Mouse (Mus musculus) kidney, postnatal 36 days (tissue): ENCODE data around the gene Acss2.
"Not testable (repeated sequence)": the region's sequence is repeated elsewhere in the genome, so short reads cannot be mapped to it uniquely, and the experiment has no call there.

Experiments used
- DNase-seq, 2 experiments: peaks; one replicate each; pipeline ENCODE4 v3.0.0; 2021 to 2022; ENCODE audit warnings: mixed read lengths in 2 of 2

Acss2 gene

GRCm38 (mm10) chr2:155538463-155539057 lies 20.8 kb downstream of the Acss2 start:
- not testable (repeated sequence) for DNase-seq

GRCm38 (mm10) chr2:155539696-155540095 lies 21.9 kb downstream of the Acss2 start:
- DNase-seq, result peak in 1 of 2 experiments; percentile 37

- peak; percentile 55 to 66 for DNase-seq
These were observed 23.2 kb downstream of the Acss2 start for GRCm38 (mm10) chr2:155540822-155541458.

DNA sequence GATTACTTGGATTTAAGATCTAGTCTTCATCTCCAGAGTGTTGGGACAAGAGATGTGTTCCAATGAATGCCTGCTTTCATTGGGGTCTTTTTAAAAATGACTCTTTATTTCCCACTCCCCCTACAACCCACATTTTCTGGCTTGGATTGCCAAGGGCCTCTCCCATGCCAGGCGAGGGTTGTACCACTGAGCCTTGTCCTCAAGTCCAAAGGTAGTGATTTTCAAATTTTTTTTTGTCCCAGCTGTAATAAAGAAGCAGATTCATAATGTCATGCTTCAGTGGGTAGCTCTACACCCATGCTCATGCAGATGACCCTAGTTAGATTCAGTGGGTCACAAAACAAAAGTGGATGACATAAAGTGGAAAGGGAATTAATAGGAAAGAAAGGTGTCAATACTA lies 29.2 kb downstream of the Acss2 start:
- no peak for DNase-seq

DNA sequence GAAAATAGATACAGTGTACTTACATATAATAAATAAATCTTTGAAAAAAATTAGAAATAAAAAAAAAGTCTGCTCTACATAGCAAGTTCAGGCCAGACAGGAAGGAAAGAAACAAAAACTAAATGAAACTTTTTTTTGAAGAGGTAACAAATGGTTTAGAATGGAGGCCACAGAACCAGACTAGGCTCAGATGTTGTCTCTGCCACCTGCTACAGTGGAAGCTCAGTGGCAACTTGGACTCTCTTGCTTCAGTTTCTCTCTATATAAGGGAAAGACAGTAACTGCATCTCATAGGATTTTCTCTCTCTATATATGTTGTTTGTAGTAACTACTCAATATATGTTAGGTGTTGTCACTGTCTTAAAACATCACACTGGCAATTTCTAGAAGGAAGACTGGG lies 34.6 kb downstream of the Acss2 start:
- no peak for DNase-seq

DNA sequence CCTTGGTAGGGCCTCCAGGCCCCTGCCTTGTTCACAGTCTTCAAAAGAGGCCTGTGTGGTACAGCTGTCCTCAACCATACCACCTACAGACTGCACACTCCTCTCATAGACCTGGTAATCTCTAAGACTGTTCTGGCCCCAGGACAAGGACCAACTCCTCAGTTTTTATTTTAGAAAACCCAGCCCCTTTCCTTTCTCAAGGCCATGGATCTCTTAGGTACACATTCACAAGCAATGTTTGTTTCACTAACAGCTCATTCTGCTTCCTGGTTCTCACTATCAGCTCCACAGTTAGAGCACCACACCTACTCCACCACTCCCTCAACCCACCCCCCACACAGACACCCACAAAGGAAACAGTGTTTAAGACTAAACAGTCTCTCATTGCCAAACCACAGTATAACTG lies 35.2 kb downstream of the Acss2 start:
- DNase-seq, result no peak

- no peak for DNase-seq
These were observed 36.8 kb downstream of the Acss2 start for GRCm38 (mm10) chr2:155554426-155554985.

DNA sequence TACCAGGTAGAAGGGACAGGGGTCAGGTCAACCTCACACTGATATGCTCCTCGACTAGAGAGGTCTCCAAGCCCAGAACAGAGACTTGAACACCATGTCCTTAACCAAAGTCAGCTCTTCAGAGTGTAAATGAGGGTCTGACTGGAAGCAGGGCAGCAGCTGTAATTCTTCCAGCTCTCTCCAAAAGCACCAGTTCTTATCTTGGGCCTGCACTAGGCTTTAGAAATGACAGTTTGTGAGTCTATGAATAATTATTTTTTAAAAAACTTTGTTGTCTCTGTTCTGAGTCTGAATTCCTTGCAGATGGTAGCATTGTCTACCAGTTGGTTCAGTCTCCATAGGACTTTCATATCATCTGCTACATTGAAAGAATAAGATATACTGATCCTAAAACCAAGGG lies 44.5 kb downstream of the Acss2 start:
- DNase-seq, result no peak

GRCm38 (mm10) chr2:155562934-155563333 lies 45.2 kb downstream of the Acss2 start:
- no peak for DNase-seq

GRCm38 (mm10) chr2:155567751-155568150 lies 50.0 kb downstream of the Acss2 start:
- no peak for DNase-seq

DNA sequence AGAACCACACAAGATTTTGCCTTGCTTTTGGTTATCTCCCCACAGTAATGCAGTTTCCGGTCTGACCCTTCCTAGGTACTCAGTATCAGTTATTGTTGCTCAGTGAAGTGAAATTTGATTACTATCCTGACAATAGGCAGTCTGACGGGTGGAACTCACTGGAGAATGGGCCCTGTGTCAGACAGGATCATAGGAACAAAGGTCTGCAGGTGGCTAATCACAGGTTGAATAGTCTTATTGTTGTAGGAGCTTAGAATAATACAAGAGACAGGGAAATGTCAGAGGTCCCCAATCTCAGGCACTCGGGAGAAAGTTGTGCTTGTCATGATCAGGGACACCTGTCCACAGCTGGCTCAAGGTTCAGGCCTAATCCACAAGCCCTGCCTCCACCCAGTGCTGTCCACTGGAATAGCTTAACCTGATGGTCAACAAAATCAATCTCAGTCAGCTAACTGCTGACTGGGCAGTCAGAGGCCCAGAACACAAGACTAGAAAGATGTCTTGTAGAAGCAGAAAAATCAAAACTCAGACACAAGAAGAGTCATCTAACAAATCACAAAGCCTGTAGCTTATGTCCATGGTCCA lies 51.6 kb downstream of the Acss2 start:
- DNase-seq, result peak; percentile 36 to 48

GRCm38 (mm10) chr2:155573001-155573400 lies 55.3 kb downstream of the Acss2 start:
- DNase-seq, result no peak

DNA sequence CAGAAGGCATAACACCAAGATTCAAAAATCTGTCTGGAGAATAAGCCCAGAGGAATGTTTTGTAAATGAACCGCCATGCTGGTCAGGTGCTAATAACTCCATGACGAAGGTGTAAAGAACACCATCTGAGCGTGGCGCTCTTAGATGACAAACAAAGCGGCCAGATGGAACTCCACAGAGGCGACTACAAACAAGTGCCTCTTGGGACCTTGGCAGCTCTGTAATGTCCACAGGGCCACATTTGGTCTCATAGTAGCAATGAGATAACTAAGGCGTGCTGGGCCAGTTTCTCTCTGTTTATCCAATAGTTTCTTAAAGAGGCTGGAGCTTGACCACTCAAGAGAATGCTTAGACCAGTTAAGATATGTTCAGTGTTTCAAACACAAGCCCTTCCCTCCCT lies 56.2 kb downstream of the Acss2 start:
- no peak for DNase-seq

DNA sequence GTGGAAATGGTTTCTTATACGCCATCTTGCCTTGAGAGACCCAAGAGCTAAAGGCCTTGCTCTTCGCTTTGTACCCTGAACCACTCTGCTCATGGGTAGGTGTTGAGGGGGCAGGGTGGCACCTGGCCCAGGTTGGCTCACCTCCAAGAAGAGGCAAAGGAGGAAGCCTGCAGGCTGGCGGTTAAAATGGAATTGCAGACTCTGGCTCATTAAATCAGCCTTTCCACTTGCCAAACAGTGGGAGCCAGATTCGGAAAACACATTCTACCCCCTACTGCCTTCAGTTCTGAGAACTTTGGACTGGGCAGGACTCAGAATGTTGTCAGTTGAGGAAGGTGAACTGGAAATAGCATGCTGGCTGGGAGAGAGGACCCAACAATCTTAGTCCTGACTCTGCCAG lies 57.0 kb downstream of the Acss2 start:
- DNase-seq, result peak; percentile 93 to 94

- DNase-seq, result no peak
These were observed 58.9 kb downstream of the Acss2 start for GRCm38 (mm10) chr2:155576656-155577055.

DNA sequence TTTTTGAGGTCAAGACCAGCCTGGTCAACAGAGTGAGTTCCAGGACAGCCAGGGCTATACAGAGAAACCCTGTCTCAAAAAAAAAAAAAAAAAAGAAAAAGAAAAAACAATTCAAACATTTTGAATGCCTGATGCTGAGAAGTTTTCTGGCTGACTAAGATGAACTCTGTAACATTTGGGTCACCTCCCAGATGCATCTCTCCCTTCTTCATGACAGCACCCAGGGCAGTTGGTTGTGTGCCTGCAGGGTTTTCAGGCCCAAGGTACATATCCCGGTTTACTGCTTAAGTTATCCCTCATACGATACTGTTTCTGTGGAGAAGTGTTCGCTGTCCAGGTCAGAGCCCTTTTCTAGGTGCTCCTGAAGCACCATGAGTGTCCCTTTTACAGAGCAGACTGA lies 62.6 kb downstream of the Acss2 start:
- DNase-seq, result no peak

DNA sequence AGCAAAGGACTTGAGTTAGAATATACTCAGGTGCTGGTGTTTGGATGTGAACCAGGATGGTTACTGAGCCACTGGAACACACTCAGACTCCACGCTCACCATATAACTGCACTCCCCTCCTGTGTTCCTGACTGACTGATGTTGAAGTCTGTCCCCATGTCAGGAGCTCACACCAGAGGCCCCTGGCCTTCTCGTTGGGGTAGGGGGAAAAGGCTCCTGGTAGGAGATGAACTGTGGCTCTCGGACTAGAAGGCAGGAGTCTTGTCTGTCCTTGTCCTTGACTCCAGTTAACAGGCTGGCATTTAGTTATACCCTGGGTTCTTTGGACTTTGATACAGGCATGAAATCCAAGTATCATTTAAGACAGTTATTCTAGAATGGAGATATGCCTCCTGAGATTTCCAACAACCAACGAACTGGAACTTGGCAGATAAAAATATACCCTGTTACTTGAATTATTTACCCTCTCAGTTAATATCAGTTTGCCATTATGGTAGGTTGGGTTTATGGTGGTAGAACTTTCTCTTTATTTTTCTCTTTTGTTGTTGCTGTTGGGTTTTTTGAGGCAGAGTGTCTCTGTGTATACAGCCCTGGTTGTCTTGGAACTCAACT lies 64.7 kb downstream of the Acss2 start:
- peak; percentile 37 to 43 for DNase-seq

GRCm38 (mm10) chr2:155582996-155583395 lies 65.2 kb downstream of the Acss2 start:
- peak; percentile 43 to 70 for DNase-seq

GRCm38 (mm10) chr2:155583927-155584530 lies 66.3 kb downstream of the Acss2 start:
- DNase-seq, result peak; percentile 80 to 88

DNA sequence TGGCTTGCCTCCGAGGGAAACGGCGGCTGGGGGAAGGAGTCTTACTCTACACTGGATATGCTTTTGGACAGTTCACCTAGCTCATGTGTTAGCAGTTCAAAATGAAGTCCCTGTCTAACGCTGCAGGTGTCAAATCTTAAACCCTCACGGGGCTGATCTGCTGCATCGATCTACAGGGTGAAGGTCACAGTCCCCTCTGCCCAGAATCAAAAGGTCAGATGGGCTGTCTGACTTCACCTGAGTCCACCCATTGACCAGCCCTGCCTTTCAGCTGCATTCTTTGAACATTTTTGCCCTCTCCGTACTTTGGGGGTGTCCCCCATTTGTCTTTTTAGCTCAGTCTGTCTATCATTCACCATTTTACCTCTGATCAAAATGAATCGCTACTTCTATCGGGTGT lies 67.3 kb downstream of the Acss2 start:
- no peak for DNase-seq

- peak; percentile 74 for DNase-seq
These were observed 67.7 kb downstream of the Acss2 start for GRCm38 (mm10) chr2:155585486-155585885.

GRCm38 (mm10) chr2:155588136-155588535 lies 70.4 kb downstream of the Acss2 start:
- no peak for DNase-seq

GRCm38 (mm10) chr2:155589521-155589920 lies 71.8 kb downstream of the Acss2 start:
- peak; percentile 65 to 68 for DNase-seq
